Mouse (Mus musculus) bone marrow, adult 2 months (tissue): ENCODE data around the gene Il27.

Experiments
- CTCF ChIP-seq: fragments of 200-500 bp; IDR thresholded peaks from 2 replicates; pipeline ENCODE4 v1.5.1; 2011; ENCODE audit warnings: low read length, control low read depth; ENCODE audit not compliant: control insufficient read depth, insufficient read depth
- POLR2A ChIP-seq: fragments of 200-500 bp; IDR thresholded peaks from 2 replicates; pipeline ENCODE4 v1.6.1; 2011; ENCODE audit warnings: low read depth, mild to moderate bottlenecking, control low read depth, low read length, borderline replicate concordance; ENCODE audit not compliant: control insufficient read depth

- TF ChIP-seq CTCF (no peak), POLR2A (no peak)
These were observed at the start of gene Il27 for GRCm38 (mm10) chr7:126594862-126595561.
